Mouse (Mus musculus): ENCODE data around the gene Cpeb3.

- no peak for TF ChIP-seq CTCF (IDR thresholded peaks at IDR 0.05; ENCODE audit: low read depth, low read length)
- TF ChIP-seq TAL1 (conservative IDR thresholded peaks at IDR 0.05; ENCODE audit: low read depth, low read length), result no peak
- TF ChIP-seq GATA1 (IDR thresholded peaks at IDR 0.05; ENCODE audit: borderline replicate concordance, low read length), result no peak
- TF ChIP-seq POLR2AphosphoS5 (IDR thresholded peaks at IDR 0.05; ENCODE audit: insufficient replicate concordance, low read depth, low read length), result no peak
- no peak for TF ChIP-seq GATA2 (IDR thresholded peaks at IDR 0.05; ENCODE audit: borderline replicate concordance, low read depth, low read length)
These were observed 1.2 kb upstream of the Cpeb3 start for GRCm38 (mm10) chr19:37209467-37210128.
